Mouse (Mus musculus) CD4-positive helper T cell, adult 2 months (primary cell): ENCODE measurements around the gene Klb.

ENCODE experiments used
- DNase-seq: peaks from one replicate; pipeline ENCODE4 v3.0.0-alpha.2; 2012; ENCODE audit warnings: low read depth, missing footprints, low spot score

Klb gene

GRCm38 (mm10) chr5:65348168-65348567 is at the start of gene Klb:
Klb (plus strand) TSS chr5:65348314.
- DNase-seq = no peak

- DNase-seq = peak; percentile 14
Observed at GRCm38 (mm10) chr5:65299623-65300022, 48.5 kb upstream of the Klb start.

GRCm38 (mm10) chr5:65300121-65300520 is 48.0 kb upstream of the Klb start:
- DNase-seq = no peak

- no peak for DNase-seq
Observed at GRCm38 (mm10) chr5:65305516-65305915, 42.6 kb upstream of the Klb start.

GRCm38 (mm10) chr5:65308208-65308607 is 39.9 kb upstream of the Klb start:
- DNase-seq = no peak

- no peak for DNase-seq
Observed at GRCm38 (mm10) chr5:65308866-65309265, 39.2 kb upstream of the Klb start.

GRCm38 (mm10) chr5:65319176-65319575 is 28.9 kb upstream of the Klb start:
- no peak for DNase-seq

GRCm38 (mm10) chr5:65322165-65322564 is 25.9 kb upstream of the Klb start:
- peak; percentile 33 for DNase-seq

GRCm38 (mm10) chr5:65324271-65324670 is 23.8 kb upstream of the Klb start:
- no peak for DNase-seq

GRCm38 (mm10) chr5:65324758-65325355 is 23.3 kb upstream of the Klb start:
- DNase-seq = no peak

- peak; percentile 71 for DNase-seq
Observed at GRCm38 (mm10) chr5:65326212-65326611, 21.9 kb upstream of the Klb start.

GRCm38 (mm10) chr5:65329971-65330370 is 18.1 kb upstream of the Klb start:
- DNase-seq = no peak

- DNase-seq = no peak
Observed at GRCm38 (mm10) chr5:65334788-65335187, 13.3 kb upstream of the Klb start.

GRCm38 (mm10) chr5:65335298-65336074 is 12.6 kb upstream of the Klb start, which contains the start of gene Rfc1:
Rfc1 (minus strand) TSS chr5:65335670.
- peak; percentile 94 for DNase-seq

- no peak for DNase-seq
Observed at GRCm38 (mm10) chr5:65336075-65336355, 12.1 kb upstream of the Klb start.

- DNase-seq = peak; percentile 29
Observed at GRCm38 (mm10) chr5:65338394-65338793, 9.7 kb upstream of the Klb start.

GRCm38 (mm10) chr5:65340167-65340566 is 7.9 kb upstream of the Klb start:
- DNase-seq = no peak

- no peak for DNase-seq
Observed at GRCm38 (mm10) chr5:65350508-65350907, 2.4 kb downstream of the Klb start.

- DNase-seq = no peak
Observed at GRCm38 (mm10) chr5:65354097-65354496, 6.0 kb downstream of the Klb start.

GRCm38 (mm10) chr5:65354985-65355384 is 6.9 kb downstream of the Klb start:
- no peak for DNase-seq

GRCm38 (mm10) chr5:65356851-65357250 is 8.7 kb downstream of the Klb start:
- DNase-seq = no peak

GRCm38 (mm10) chr5:65357771-65358170 is 9.7 kb downstream of the Klb start:
- no peak for DNase-seq

GRCm38 (mm10) chr5:65367837-65368236 is 19.7 kb downstream of the Klb start:
- no peak for DNase-seq
